Mouse (Mus musculus) forebrain, embryonic 11.5 days (tissue): ENCODE data around the gene Rab40c. TPM values are rescaled to one million over a fixed set of nuclear protein-coding genes. Genes with fewer than 3 reads are reported as not detected.

ENCODE experiments used
- ATAC-seq: fragments of 200-750 bp; cut with Nextera tagmentation; replicated peaks from 2 replicates; pipeline ENCODE4 v1.8.0; 2017; ENCODE audit warnings: moderate TSS enrichment; ENCODE audit not compliant: low FRiP score
- DNase-seq: peaks from one replicate; pipeline ENCODE4 v3.0.0-alpha.2; 2017; ENCODE audit warnings: low spot score
- H3K27ac ChIP-seq: fragments of 300-500 bp; sonication (generic); 2 replicates; pipeline ENCODE4 v1.5.1; 2014; ENCODE audit warnings: low read depth, low read length
- H3K27me3 ChIP-seq: fragments of 300-500 bp; sonication (generic); 2 replicates; pipeline ENCODE4 v1.6.1; 2014; ENCODE audit warnings: mild to moderate bottlenecking, low read length, mixed read lengths; ENCODE audit not compliant: control insufficient read depth, insufficient read depth
- H3K36me3 ChIP-seq: fragments of 300-500 bp; sonication (generic); 2 replicates; pipeline ENCODE4 v1.6.1; 2014; ENCODE audit warnings: mild to moderate bottlenecking, low read length, moderate library complexity, mixed read lengths; ENCODE audit not compliant: control insufficient read depth, insufficient read depth
- H3K4me1 ChIP-seq: fragments of 300-500 bp; sonication (generic); replicated peaks from 2 replicates; pipeline ENCODE4 v1.6.1; 2014; ENCODE audit warnings: low read length, mixed read lengths; ENCODE audit not compliant: control insufficient read depth, insufficient read depth
- H3K4me2 ChIP-seq: fragments of 300-500 bp; sonication (generic); 2 replicates; pipeline ENCODE4 v1.6.1; 2014; ENCODE audit warnings: low read depth, mild to moderate bottlenecking, low read length, moderate library complexity, mixed read lengths; ENCODE audit not compliant: severe bottlenecking
- H3K4me3 ChIP-seq: fragments of 300-500 bp; sonication (generic); 2 replicates; pipeline ENCODE4 v1.5.1; 2014; ENCODE audit warnings: low read depth, low read length
- H3K9ac ChIP-seq: fragments of 300-500 bp; sonication (generic); 2 replicates; pipeline ENCODE4 v1.6.1; 2014; ENCODE audit warnings: low read length
- H3K9me3 ChIP-seq: fragments of 300-500 bp; sonication (generic); 2 replicates; pipeline ENCODE4 v1.6.1; 2016; ENCODE audit warnings: low read length, mixed read lengths; ENCODE audit not compliant: control insufficient read depth
- WGBS: fragments of 180-500 bp; shearing (Covaris S2); extraction: QIAGEN DNeasy Blood & Tissue Kit; methylation state at CpG from one replicate; pipeline ENCODE4 v1.1.7; 2014; 5-methylcytosine and 5-hydroxymethylcytosine counted together
- polyA plus RNA-seq: library from polyadenylated mRNA; unstranded; fragments of >200 nt; fragmentation: Nextera tagmentation; extraction: Ambion mirVana; gene quantifications from 2 replicates; pipeline ENCODE4 v1.2.1, GENCODE M21; 2014

The Rab40c gene
- polyA plus RNA-seq, 1 experiment from 2014 or later, result 20.1 TPM

DNA sequence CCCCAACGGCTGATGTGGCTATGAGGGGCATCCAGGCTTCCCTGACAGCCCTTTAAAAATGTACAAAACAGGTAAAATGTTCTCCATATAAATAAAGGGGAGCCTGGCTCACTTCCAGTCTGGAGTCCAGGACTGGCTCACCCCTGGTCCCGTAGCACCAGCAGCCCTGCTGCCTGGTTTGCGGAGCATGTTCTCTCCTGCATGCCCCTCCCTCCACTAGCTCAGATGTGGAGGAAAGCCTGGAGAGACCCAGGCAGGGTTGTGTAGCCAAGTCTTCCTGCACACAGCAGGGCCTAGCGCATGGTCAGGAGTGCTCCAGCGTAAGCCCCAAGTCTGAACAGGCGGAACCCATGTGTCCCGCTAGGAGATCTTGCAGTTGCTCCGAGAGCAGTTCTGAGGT, 36.3 kb downstream of the Rab40c start:
- Histone ChIP-seq H3K9ac (no peak overlapping the region), H3K4me2 (no peak overlapping the region), H3K27ac (no peak overlapping the region), H3K4me1 (peaks cover 18% of the 10 kb centered on the region), H3K4me3 (no peak overlapping the region), H3K27me3 (no peaks in the 10 kb centered on the region), H3K9me3 (no peaks in the 10 kb centered on the region), H3K36me3 (no peaks in the 10 kb centered on the region; the same call in 1 of the 2 replicates)
- 85% methylated on average over 8 of the region's 8 CpGs for WGBS
- DNase-seq, result peak; percentile 37
- ATAC-seq, result no peak

- ATAC-seq (no peak), DNase-seq (peak; percentile 57)
- H3K27me3 ChIP-seq, result no peaks in the 10 kb centered on the region
- H3K36me3 ChIP-seq, result no peaks in the 10 kb centered on the region; the same call in 1 of the 2 replicates
- H3K4me3 ChIP-seq, result no peak overlapping the region
- H3K4me2 ChIP-seq, result no peak overlapping the region
- H3K9ac ChIP-seq, result no peak overlapping the region
- no peaks in the 10 kb centered on the region for H3K9me3 ChIP-seq
- H3K4me1 ChIP-seq, result peaks cover 18% of the 10 kb centered on the region
- no peak overlapping the region for H3K27ac ChIP-seq
- 42% methylated on average over 5 of the region's 5 CpGs for WGBS
Measured at GRCm38 (mm10) chr17:25882306-25882705, 37.2 kb downstream of the Rab40c start.

DNA sequence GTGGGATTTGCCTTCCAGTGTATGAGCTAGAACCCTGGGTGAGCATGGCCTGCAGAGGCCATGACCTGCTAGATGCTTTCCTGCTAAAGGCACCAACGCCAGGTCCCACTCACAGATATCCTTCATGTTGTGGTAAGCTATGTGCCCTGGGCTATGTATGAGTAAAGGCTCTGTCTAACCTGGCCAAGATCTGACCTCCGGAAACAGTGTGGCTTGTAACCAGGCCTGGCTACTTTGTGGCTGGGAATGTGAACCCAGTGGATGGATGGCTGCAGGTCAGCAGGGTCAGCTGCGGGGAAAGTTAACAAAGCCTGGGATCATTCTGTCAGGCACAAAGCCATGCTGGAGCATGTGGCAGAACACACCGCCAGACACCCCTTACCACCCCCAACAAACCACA, 37.8 kb downstream of the Rab40c start:
- Histone ChIP-seq H3K27me3 (no peaks in the 10 kb centered on the region), H3K4me3 (no peak overlapping the region), H3K4me2 (no peak overlapping the region), H3K9ac (no peak overlapping the region), H3K36me3 (no peaks in the 10 kb centered on the region; the same call in 1 of the 2 replicates), H3K4me1 (peaks cover 18% of the 10 kb centered on the region), H3K9me3 (no peaks in the 10 kb centered on the region), H3K27ac (peak overlapping the region; percentile 53; the same call in 1 of the 2 replicates)
- DNase-seq, result no peak
- 21% methylated on average over 4 of the region's 4 CpGs for WGBS
- ATAC-seq, result no peak

- H3K9ac ChIP-seq, result peak overlapping the region; percentile 45
- 3% methylated on average over 5 of the region's 5 CpGs for WGBS
- peaks cover 24% of the 10 kb centered on the region for H3K4me1 ChIP-seq
- ATAC-seq (no peak), DNase-seq (peak; percentile 61)
- no peaks in the 10 kb centered on the region; the same call in 1 of the 2 replicates for H3K36me3 ChIP-seq
- no peaks in the 10 kb centered on the region for H3K27me3 ChIP-seq
- H3K4me3 ChIP-seq, result no peak overlapping the region
- H3K9me3 ChIP-seq, result no peaks in the 10 kb centered on the region
- no peak overlapping the region for H3K4me2 ChIP-seq
- peak overlapping the region; percentile 53; the same call in 1 of the 2 replicates for H3K27ac ChIP-seq
Measured at GRCm38 (mm10) chr17:25880913-25881641, 38.5 kb downstream of the Rab40c start.

GRCm38 (mm10) chr17:25880196-25880910, 39.2 kb downstream of the Rab40c start, which contains the start of gene Wfikkn1:
Wfikkn1 (minus strand) TSS chr17:25880858.
- no peak within 1 kb of the TSS for H3K4me2 ChIP-seq
- ATAC-seq (no peak), DNase-seq (peak; percentile 52)
- no peak within 1 kb of the TSS for H3K4me3 ChIP-seq
- 23% methylated on average over 5 of the region's 5 CpGs for WGBS
- no peaks in the 10 kb centered on the region for H3K9me3 ChIP-seq
- H3K9ac ChIP-seq, result peak within 1 kb of the TSS; percentile 45
- no peaks in the 10 kb centered on the region; the same call in 1 of the 2 replicates for H3K36me3 ChIP-seq
- peaks cover 26% of the 10 kb centered on the region for H3K4me1 ChIP-seq
- peak within 1 kb of the TSS; percentile 53; the same call in 1 of the 2 replicates for H3K27ac ChIP-seq
- H3K27me3 ChIP-seq, result no peaks in the 10 kb centered on the region

DNA sequence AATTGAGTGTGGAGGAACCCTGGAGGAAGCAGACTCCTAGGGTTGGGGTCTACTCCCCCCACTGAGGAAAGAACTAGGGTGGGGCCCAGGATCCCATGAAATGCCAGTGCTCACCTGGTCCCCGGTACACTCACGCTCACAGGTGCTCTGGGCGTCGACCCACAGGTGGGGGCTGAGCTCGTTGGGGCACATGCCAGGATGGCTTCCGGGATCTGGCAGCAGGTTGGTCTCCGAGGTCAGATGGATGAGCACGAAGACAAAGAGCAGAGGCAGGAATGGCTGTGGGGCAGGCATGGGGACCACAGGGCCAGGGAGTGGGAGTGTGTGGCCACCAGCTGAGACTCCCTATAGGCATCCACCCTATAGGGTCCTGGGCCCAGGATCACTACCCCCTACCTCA, 39.8 kb downstream of the Rab40c start:
- Histone ChIP-seq H3K27ac (no peak overlapping the region), H3K4me2 (no peak overlapping the region), H3K4me3 (no peak overlapping the region), H3K27me3 (no peaks in the 10 kb centered on the region), H3K4me1 (peaks cover 26% of the 10 kb centered on the region), H3K36me3 (no peaks in the 10 kb centered on the region; the same call in 1 of the 2 replicates), H3K9me3 (no peaks in the 10 kb centered on the region), H3K9ac (no peak overlapping the region; the same call in 1 of the 2 replicates)
- WGBS, result 77% methylated on average over 8 of the region's 8 CpGs
- no peak for ATAC-seq
- DNase-seq, result peak; percentile 48

GRCm38 (mm10) chr17:25879261-25879660, 40.3 kb downstream of the Rab40c start:
- DNase-seq (peak; percentile 65), ATAC-seq (no peak)
- H3K27me3 ChIP-seq, result no peaks in the 10 kb centered on the region
- H3K27ac ChIP-seq, result no peak overlapping the region
- no peak overlapping the region for H3K4me3 ChIP-seq
- H3K4me2 ChIP-seq, result no peak overlapping the region
- H3K9ac ChIP-seq, result no peak overlapping the region
- no peaks in the 10 kb centered on the region for H3K9me3 ChIP-seq
- H3K4me1 ChIP-seq, result peaks cover 26% of the 10 kb centered on the region
- H3K36me3 ChIP-seq, result no peaks in the 10 kb centered on the region; the same call in 1 of the 2 replicates
- 46% methylated on average over 4 of the region's 4 CpGs for WGBS

DNA sequence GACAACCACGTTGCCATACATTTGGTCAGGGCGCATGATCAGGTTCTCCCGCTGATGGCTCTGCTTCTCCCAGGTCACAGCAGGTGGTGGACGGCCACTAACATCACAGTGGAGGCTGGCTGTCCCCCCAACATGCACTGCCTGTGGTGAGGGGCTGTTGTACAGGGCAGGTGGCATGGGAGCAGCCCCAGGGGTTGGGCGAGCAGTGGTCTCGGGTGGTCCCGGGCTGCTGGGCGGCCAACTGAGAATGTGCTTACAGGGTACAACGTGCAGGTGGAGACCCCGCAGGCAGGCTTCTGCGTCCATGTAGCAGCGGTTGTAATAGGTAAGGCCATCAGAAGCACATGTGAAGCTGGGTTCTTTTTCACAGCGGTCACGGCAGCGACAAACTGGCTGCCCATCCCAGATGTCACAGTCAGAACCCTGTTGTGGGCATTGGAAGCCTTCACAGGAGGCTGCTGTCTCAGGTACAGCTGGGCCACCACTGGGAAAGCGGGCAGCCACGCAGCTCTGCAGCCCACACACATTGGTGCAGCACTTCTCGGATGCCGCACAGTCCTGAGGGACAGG, 40.8 kb downstream of the Rab40c start:
- H3K4me3 ChIP-seq, result no peak overlapping the region
- no peaks in the 10 kb centered on the region for H3K27me3 ChIP-seq
- H3K4me1 ChIP-seq, result peaks cover 26% of the 10 kb centered on the region
- no peak overlapping the region for H3K9ac ChIP-seq
- DNase-seq (no peak), ATAC-seq (no peak)
- 87% methylated on average over 19 of the region's 19 CpGs for WGBS
- H3K4me2 ChIP-seq, result no peak overlapping the region
- no peaks in the 10 kb centered on the region for H3K9me3 ChIP-seq
- no peak overlapping the region for H3K27ac ChIP-seq
- H3K36me3 ChIP-seq, result no peaks in the 10 kb centered on the region; the same call in 1 of the 2 replicates
